Mouse (Mus musculus) layer of hippocampus, adult 8-10 months (tissue): ENCODE results near the gene Themis. TPM values are rescaled to one million over a fixed set of nuclear protein-coding genes. Genes with fewer than 3 reads are reported as not detected.

ENCODE experiments used
- DNase-seq, 2 experiments: peaks; one replicate each; pipeline ENCODE4 v3.0.0; 2022; ENCODE audit warnings: low spot score in 2 of 2
- total RNA-seq, 4 experiments: library from RNA; stranded (reverse); gene quantifications; 2 replicates each; pipeline ENCODE4 v1.2.4; 2022

Gene Themis
- total RNA-seq, 4 experiments from 2014 or later: not detected

DNA sequence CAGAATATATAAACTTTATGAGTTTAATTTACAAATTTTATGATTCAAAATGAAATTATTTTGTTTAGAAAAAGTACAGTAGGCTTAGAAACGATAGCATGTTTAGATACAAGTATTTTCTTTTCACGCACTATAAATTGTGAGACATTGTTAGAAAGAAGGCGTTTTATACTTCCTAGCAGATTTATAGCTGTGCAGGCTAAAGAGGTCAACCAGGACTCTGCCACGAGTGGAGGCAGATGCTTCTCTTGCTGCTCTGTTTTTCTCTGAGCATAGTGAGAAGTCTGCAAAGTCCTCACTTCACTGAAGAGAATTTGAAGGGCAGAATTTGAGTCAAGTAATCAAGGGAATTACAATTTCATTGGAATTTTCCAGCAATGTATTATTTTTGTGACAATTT is 131.3 kb downstream of the Themis start:
- no peak for DNase-seq

GRCm38 (mm10) chr10:28805160-28805559 is 137.0 kb downstream of the Themis start:
- DNase-seq: no peak

- DNase-seq: no peak
Measured at GRCm38 (mm10) chr10:28811928-28812570, 143.9 kb downstream of the Themis start.

DNA sequence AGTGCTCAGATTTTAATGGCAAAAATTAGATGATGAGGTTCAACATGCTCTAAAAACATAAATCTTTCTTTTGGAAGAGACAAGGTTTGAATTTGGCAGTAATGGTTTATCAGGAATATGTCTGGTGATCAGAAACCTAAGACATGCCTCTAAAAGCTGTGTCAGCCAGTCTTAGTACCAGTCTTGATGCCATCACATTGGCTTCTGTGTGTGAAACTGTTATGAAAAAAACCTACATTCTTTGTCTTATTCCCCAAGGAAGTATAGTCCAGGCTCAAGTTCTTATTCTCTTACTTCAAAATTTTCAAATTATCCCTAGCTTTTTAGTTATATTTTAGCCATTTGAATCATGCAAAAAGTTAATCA is 144.4 kb downstream of the Themis start:
- no peak for DNase-seq

GRCm38 (mm10) chr10:28816160-28816559 is 148.0 kb downstream of the Themis start:
- DNase-seq: no peak

DNA sequence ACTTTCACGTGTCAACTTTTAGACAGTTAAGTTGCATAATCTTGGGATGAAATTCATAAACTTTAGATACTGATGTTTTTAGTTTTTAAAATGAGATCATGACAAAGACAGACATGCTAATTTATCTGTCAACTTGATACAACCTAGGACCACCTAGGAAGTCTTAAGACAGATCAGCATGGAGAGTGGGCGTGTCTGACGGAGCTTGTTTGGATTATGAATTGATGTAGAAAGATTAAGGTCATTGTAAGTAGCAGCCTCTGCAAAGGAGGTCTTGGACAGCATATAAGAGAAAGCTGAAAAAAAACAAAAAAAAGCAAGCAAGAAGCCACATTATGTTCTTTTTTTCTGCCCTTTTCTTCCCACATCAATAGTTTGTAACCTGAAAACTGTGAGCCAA is 154.2 kb downstream of the Themis start:
- DNase-seq: no peak

DNA sequence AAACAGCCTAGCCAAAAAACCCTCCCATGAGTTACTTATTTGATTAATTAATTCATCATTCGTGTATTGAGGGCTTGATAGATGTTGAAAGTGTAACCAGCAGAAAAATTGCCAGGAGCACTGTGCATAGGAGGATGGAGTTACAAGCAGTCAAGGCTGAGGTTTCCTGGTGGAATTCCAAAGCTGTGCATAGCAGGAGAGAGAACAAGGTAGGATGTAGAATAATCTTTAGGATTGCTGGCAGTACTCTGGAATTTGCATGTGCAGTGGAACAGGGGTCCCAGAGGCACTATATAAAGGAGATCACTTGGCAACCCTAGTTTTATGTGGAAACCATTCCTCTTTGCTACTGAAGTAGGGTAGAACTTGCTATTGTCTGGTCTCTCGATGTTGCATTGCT is 174.4 kb downstream of the Themis start:
- no peak for DNase-seq

GRCm38 (mm10) chr10:28843755-28844717 is 175.9 kb downstream of the Themis start:
- DNase-seq: peak; percentile 23 to 52

DNA sequence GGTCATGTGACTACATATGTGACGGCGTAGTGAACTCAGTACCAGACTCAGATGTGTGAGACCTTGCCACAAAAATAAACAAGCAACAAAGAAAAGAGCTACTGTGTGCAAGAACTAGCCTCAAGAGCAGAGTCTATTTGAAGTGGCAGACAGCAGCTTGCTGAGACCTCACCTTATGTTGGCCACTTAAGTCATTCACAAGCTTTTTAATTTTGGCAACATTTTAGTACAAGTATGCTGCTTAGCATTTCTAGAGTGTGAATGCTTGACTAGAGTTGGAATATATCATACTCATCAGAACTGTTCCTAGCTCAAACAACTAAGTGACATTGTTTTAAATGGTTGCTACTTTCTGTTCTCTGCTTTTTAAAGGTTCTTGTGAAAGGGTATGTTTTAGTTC is 188.0 kb downstream of the Themis start:
- DNase-seq: no peak

GRCm38 (mm10) chr10:28870580-28871354 is 202.6 kb downstream of the Themis start:
- no peak for DNase-seq

GRCm38 (mm10) chr10:28874605-28875004 is 206.4 kb downstream of the Themis start:
- no peak for DNase-seq

DNA sequence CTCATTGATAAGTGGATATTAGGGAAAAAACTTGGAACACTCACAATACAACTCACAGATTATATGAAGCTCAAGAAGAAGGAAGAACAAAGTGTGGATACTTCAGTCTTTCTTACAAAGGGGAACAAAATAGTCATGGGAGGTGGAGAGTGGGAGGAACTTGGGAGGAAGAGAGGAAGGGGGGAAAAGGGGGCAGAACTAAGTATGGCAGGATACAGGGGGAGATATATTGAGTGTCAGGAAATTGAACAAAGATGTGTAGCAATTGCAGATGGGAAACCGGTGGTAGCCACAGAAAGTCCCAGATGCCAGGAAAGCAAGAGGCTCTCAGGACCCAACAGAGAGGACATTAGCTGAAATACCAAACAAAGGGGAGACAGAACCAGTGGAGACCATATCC is 219.5 kb downstream of the Themis start:
- DNase-seq: no peak

- DNase-seq: no peak
Measured at GRCm38 (mm10) chr10:28890886-28891285, 222.7 kb downstream of the Themis start.

DNA sequence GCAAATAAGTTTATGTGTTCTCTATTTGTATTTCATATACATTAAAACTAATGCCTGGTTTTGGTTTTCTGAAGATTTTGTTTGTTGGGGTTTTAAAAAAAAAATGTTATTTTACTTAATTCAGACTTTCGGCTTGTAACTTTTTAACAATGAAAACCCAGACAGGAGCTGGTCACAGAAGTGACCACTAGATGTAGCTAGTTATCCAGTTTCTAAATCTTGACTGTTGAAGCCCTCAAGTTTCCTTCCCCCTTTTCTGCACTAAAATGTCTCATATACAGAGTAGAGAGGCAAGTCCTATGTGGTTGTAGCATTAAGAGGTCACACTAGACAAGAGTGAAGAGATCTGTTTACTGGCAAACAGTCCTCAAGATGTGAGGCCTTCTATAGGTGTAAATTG is 230.2 kb downstream of the Themis start:
- no peak for DNase-seq
